Mouse (Mus musculus) yolk sac, embryonic 10.5 days (tissue): ENCODE results near the gene Olfr683.
"Not testable (repeated sequence)": the region's sequence is repeated elsewhere in the genome, so short reads cannot be mapped to it uniquely, and the experiment has no call there.

ENCODE experiments used
- DNase-seq: peaks from one replicate; pipeline ENCODE4 v3.0.0-alpha.2; 2017; ENCODE audit warnings: low spot score

The Olfr683 gene

GRCm38 (mm10) chr7:105146912-105147311, at the start of gene Olfr683:
Gene Olfr683, minus strand, starts transcription at chr7:105147012.
- DNase-seq: no peak

- no peak for DNase-seq
Measured at GRCm38 (mm10) chr7:105185912-105186311, 39.1 kb upstream of the Olfr683 start, which contains the start of gene Olfr685. Gene Olfr685, minus strand, starts transcription at chr7:105186012.

DNA sequence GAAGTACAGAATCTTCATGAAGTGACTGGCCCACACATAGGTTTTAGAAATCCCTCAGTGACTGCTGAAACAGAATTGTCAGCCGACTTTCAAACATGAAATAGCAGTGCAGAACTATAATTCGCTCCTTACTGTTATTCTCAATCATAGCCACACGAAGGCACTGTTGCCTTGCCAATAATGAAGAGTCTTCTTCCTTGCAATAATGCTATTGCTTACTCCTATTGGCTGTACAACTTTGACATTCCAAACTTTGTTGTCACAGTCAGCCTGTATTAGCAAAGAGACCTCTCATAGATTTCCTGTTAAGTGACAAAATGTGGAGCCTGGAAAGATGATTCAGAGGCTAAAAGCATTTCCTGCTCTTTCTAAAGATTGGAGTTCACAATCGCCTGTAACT, 24.0 kb upstream of the Olfr683 start:
- no peak for DNase-seq

DNA sequence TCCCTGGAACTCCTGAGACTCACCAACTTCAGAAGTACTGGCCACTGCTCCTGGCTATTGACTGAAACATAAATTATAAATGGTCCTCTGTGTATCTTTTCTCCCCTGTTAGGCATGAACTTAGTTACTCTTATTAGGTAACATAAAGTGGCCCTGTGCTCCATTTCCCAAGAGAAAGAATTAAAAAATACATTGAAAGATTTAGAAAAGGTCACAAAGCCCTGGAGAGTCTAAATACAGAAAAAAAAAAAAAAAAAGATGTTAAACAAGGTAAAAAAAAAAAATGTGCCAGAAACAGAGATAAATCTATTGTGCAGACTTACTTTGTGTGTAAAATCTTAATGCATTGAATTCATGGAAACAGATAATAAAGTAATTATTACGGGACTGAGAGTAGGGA, 16.7 kb upstream of the Olfr683 start, which contains the start of gene Olfr684:
Olfr684 (minus strand) TSS at position 101 of the 400 bp plus-strand sequence.
- DNase-seq: no peak

- no peak for DNase-seq
Measured at GRCm38 (mm10) chr7:105141275-105141674, 5.5 kb downstream of the Olfr683 start.

GRCm38 (mm10) chr7:105116536-105116935, 30.3 kb downstream of the Olfr683 start, which contains the start of gene Olfr681:
Gene Olfr681, plus strand, starts transcription at chr7:105116836.
- DNase-seq: no peak

DNA sequence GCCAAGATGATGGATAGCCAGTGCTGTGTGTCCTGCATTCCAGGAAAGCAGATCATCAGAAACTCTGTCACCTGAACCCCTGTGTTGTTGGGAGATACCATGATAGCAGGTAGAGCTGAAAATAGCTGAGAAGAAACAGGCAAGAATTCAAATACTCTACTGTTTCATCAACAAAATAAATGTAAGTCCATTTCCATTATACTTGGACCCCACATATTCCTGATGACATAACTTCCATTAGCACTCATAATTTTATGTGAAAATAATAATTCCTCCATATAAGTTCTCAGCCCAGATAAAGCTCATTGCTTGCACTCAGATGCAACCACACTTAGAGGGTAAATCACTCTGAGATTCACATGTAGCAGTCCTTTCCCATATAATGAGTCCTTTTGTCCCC, 54.1 kb downstream of the Olfr683 start, which contains the start of gene Olfr680-ps1:
Olfr680-ps1 (minus strand) TSS at position 101 of the 400 bp plus-strand sequence.
- not testable (repeated sequence) for DNase-seq
